Mouse (Mus musculus) embryo, embryonic 10 days (tissue): Measurements from ENCODE around the gene Pak2.

ENCODE experiments used
- DNase-seq: peaks from one replicate; pipeline ENCODE4 v3.0.0-alpha.2; 2015; ENCODE audit warnings: low spot score

Pak2 gene

GRCm38 (mm10) chr16:32002509-32003477 is 76.3 kb downstream of the Pak2 start, which contains the start of gene Senp5:
Gene Senp5, minus strand, starts transcription at chr16:32003287.
- DNase-seq, result peak; percentile 98

GRCm38 (mm10) chr16:31996371-31996770 is 82.8 kb downstream of the Pak2 start:
- no peak for DNase-seq

GRCm38 (mm10) chr16:31993946-31994345 is 85.2 kb downstream of the Pak2 start:
- no peak for DNase-seq

GRCm38 (mm10) chr16:31993195-31993594 is 85.9 kb downstream of the Pak2 start:
- DNase-seq, result no peak

GRCm38 (mm10) chr16:31992039-31992438 is 87.1 kb downstream of the Pak2 start:
- no peak for DNase-seq

- no peak for DNase-seq
These were observed 98.2 kb downstream of the Pak2 start for GRCm38 (mm10) chr16:31980946-31981345.

- no peak for DNase-seq
These were observed 99.6 kb downstream of the Pak2 start for GRCm38 (mm10) chr16:31979501-31979900.

- no peak for DNase-seq
These were observed 103.9 kb downstream of the Pak2 start for GRCm38 (mm10) chr16:31975258-31975657.
